Mouse (Mus musculus) liver, embryonic 14.5 days (tissue): Measurements from ENCODE around the gene Slc8b1.

Experiments used
- CTCF ChIP-seq: IDR thresholded peaks from 2 replicates; pipeline ENCODE4 v1.5.1; 2016; ENCODE audit warnings: antibody characterized with exemption, low read depth, control low read depth
- EP300 ChIP-seq: IDR thresholded peaks from 2 replicates; pipeline ENCODE4 v1.6.1; 2016; ENCODE audit warnings: antibody characterized with exemption, low read depth

GRCm38 (mm10) chr5:120525737-120526136 lies 14.8 kb downstream of the Slc8b1 start:
- TF ChIP-seq CTCF (peak; percentile 78), EP300 (no peak)
